Comparison of ENCODE assay signal across 8 mouse cellular contexts in genomic region chr2:158770126-158770757, GRCm38 (mm10). TPM values are rescaled to one million over a fixed set of nuclear protein-coding genes. Genes with fewer than 3 reads are reported as not detected.
DNase-seq lines count a peak whose midpoint lies in the region; ATAC-seq lines count a peak whose summit lies in the region.

No protein-coding gene starts in this region.

- H3K4me1 ChIP-seq in kidney, embryonic 15.5 days: peaks cover 59% of the 10 kb centered on the region
- peaks cover 52% of the 10 kb centered on the region for H3K4me1 ChIP-seq in embryonic facial prominence, embryonic 10.5 days
- H3K4me1 ChIP-seq in midbrain, embryonic 11.5 days (ENCODE audit: control insufficient read depth, insufficient read depth, low read length): peaks cover 26% of the 10 kb centered on the region

- WGBS in kidney, embryonic 15.5 days: 23% methylated on average over 13 of the region's 13 CpGs
- 67% methylated on average over 13 of the region's 13 CpGs for WGBS in embryonic facial prominence, embryonic 10.5 days
- 59% methylated on average over 13 of the region's 13 CpGs for WGBS in midbrain, embryonic 11.5 days

- H3K9me3 ChIP-seq in kidney, embryonic 15.5 days (replicated peaks): no peaks in the 10 kb centered on the region
- no peaks in the 10 kb centered on the region for H3K9me3 ChIP-seq in embryonic facial prominence, embryonic 10.5 days
- no peaks in the 10 kb centered on the region for H3K9me3 ChIP-seq in midbrain, embryonic 11.5 days (ENCODE audit: control insufficient read depth, low read length)

- H3K36me3 ChIP-seq in kidney, embryonic 15.5 days: peaks cover 17% of the 10 kb centered on the region; the same call in 1 of the 2 replicates
- H3K36me3 ChIP-seq in embryonic facial prominence, embryonic 10.5 days (replicated peaks): peaks cover 39% of the 10 kb centered on the region
- H3K36me3 ChIP-seq in midbrain, embryonic 11.5 days (ENCODE audit: control insufficient read depth, insufficient read depth, low read length): no peaks in the 10 kb centered on the region

- no peak for DNase-seq in kidney, adult 8-10 months
- DNase-seq in embryonic facial prominence, embryonic 10.5 days (ENCODE audit: low spot score): no peak
- DNase-seq in heart, postnatal 4 days: peak; percentile 57
- peak; percentile 82 for DNase-seq in midbrain, embryonic 11.5 days (ENCODE audit: low spot score, missing footprints)
- DNase-seq in left cerebral cortex, adult 8-10 months (ENCODE audit: low spot score in 2 of 2): no peak
- no peak for DNase-seq in layer of hippocampus, adult 9-10 months (ENCODE audit: low spot score)
- no peak for DNase-seq in cerebellum, adult 18-20 months

- H3K27me3 ChIP-seq in kidney, embryonic 15.5 days: no peaks in the 10 kb centered on the region
- H3K27me3 ChIP-seq in embryonic facial prominence, embryonic 10.5 days (replicated peaks; ENCODE audit: low read depth, poor library complexity, severe bottlenecking): no peaks in the 10 kb centered on the region
- no peaks in the 10 kb centered on the region for H3K27me3 ChIP-seq in midbrain, embryonic 11.5 days (ENCODE audit: control insufficient read depth, insufficient read depth, low read length)

- 0 out of 2 replicates have a peak overlapping the region, but pooled peaks have one; percentile 15 for H3K27ac ChIP-seq in kidney, embryonic 15.5 days
- H3K27ac ChIP-seq in embryonic facial prominence, embryonic 10.5 days (replicated peaks): no peak overlapping the region
- no peak overlapping the region for H3K27ac ChIP-seq in midbrain, embryonic 11.5 days (ENCODE audit: low read depth, low read length)

- peak overlapping the region; percentile 54 for H3K9ac ChIP-seq in kidney, embryonic 15.5 days
- H3K9ac ChIP-seq in midbrain, embryonic 11.5 days (ENCODE audit: low read length): peak overlapping the region; percentile 47

- no peak for ATAC-seq in kidney, embryonic 15.5 days (replicated peaks; ENCODE audit: low FRiP score)
- no peak for ATAC-seq in midbrain, embryonic 11.5 days (ENCODE audit: low FRiP score)

- H3K4me2 ChIP-seq in kidney, embryonic 15.5 days: peak overlapping the region; percentile 83
- H3K4me2 ChIP-seq in midbrain, embryonic 11.5 days: peak overlapping the region; percentile 84

- H3K4me3 ChIP-seq in kidney, embryonic 15.5 days (replicated peaks): peak overlapping the region; percentile 62
- peak overlapping the region; percentile 78 for H3K4me3 ChIP-seq in embryonic facial prominence, embryonic 10.5 days
- peak overlapping the region; percentile 89 for H3K4me3 ChIP-seq in midbrain, embryonic 11.5 days (ENCODE audit: low read depth, low read length)

RNA-seq across cellular contexts. Expression of gene Fam83d, which starts 2.3 kb away (rescaled TPM):
- 50.7 and 51.8 TPM in 2 replicates for polyA plus RNA-seq in kidney, embryonic 15.5 days (2015; fragmentation: Nextera tagmentation; extraction: Ambion mirVana)
- polyA plus RNA-seq in embryonic facial prominence, embryonic 10.5 days (2016; fragmentation: Nextera tagmentation; extraction: Ambion mirVana): 48.7 and 51.5 TPM in 2 replicates
- total RNA-seq in heart, postnatal 4 days (2021): 10 to 100 TPM; 29.9 to 33.7 TPM
- 48.5 and 48.8 TPM in 2 replicates for polyA plus RNA-seq in midbrain, embryonic 11.5 days (2014; fragmentation: Nextera tagmentation; extraction: Ambion mirVana)
- total RNA-seq in left cerebral cortex, adult 8-10 months (2022): 1 to 10 TPM; 1.2 to 2.5 (median 1.3) TPM

RNA-seq across cellular contexts. Expression of gene Dhx35, which starts 24.4 kb away (rescaled TPM):
- 17.7 and 18.0 TPM in 2 replicates for polyA plus RNA-seq in kidney, embryonic 15.5 days (2015; fragmentation: Nextera tagmentation; extraction: Ambion mirVana)
- 16.4 and 18.2 TPM in 2 replicates for polyA plus RNA-seq in embryonic facial prominence, embryonic 10.5 days (2016; fragmentation: Nextera tagmentation; extraction: Ambion mirVana)
- total RNA-seq in heart, postnatal 4 days (2021): 10 to 100 TPM; 33.2 to 33.3 TPM
- 16.1 and 18.3 TPM in 2 replicates for polyA plus RNA-seq in midbrain, embryonic 11.5 days (2014; fragmentation: Nextera tagmentation; extraction: Ambion mirVana)
- 10 to 100 TPM; 18.5 to 24.0 (median 20.4) TPM for total RNA-seq in left cerebral cortex, adult 8-10 months (2022)

Comparison
In these comparisons a context has a peak if more than half of its experiments do, and no peak if none do; other contexts are left out.
1. DNase-seq: peak in heart, postnatal 4 days (single experiment) and midbrain, embryonic 11.5 days (single experiment); none in kidney, adult 8-10 months (0 of 2), embryonic facial prominence, embryonic 10.5 days (single experiment), left cerebral cortex, adult 8-10 months (0 of 2), layer of hippocampus, adult 9-10 months (single experiment) and cerebellum, adult 18-20 months (0 of 2).
2. Peak in every context shown above with its lines, with median percentiles within 50 percentile points of each other: H3K4me3 ChIP-seq.